Mouse (Mus musculus): ENCODE measurements at regions not wholly inside any gene's neighbourhood (a gene's known extent, or its start where the extent isn't known, plus 50 kb on each side); places are given as distances from the start of the nearest gene placed in this dataset.

DNA sequence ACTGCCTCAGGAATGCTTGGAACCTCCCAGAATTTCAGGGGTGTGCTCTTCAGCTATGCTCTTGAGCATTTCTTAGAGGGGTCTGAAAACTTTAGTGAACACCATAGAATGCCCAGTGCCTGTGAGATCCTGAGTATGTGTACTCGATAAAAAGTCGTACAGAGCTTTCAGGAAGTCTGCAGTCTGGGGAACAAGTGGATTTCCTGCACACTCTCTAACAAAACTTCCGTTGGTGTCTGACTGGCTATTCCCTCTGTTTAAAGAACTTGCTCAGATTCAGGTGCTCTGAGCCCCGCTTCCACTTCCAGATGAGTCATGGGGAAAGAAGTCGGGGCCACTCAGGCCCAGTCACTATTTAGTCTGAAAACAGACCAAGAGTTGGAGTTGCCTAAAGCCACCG is 155.5 kb downstream of the Pfkfb3 start:
- no peak for TF ChIP-seq POLR2A (IDR thresholded peaks at IDR 0.05; ENCODE audit: borderline replicate concordance, extremely low read depth, low read depth, low read length)
- TF ChIP-seq CTCF (IDR thresholded peaks at IDR 0.05; ENCODE audit: insufficient read depth, low read length): no peak
